Mouse (Mus musculus) embryonic facial prominence, embryonic 15.5 days (tissue): ENCODE measurements around the gene Pmepa1. TPM values are rescaled to one million over a fixed set of nuclear protein-coding genes. Genes with fewer than 3 reads are reported as not detected.
A peak's percentile ranks its signal among the peaks of the same experiment; 100 is the strongest.

Source experiments
- ATAC-seq: fragments of 200-750 bp; cut with Nextera tagmentation; 2 replicates; pipeline ENCODE4 v1.8.0; 2017; ENCODE audit warnings: low read depth, moderate TSS enrichment; ENCODE audit not compliant: insufficient number of reproducible peaks, low FRiP score, low TSS enrichment
- H3K27ac ChIP-seq: fragments of 300-500 bp; sonication (generic); replicated peaks from 2 replicates; pipeline ENCODE4 v1.5.1; 2015; ENCODE audit warnings: mild to moderate bottlenecking, inconsistent platforms
- H3K27me3 ChIP-seq: fragments of 300-500 bp; sonication (generic); 2 replicates; pipeline ENCODE4 v1.6.1; 2015; ENCODE audit warnings: inconsistent platforms
- H3K36me3 ChIP-seq: fragments of 300-500 bp; sonication (generic); 2 replicates; pipeline ENCODE4 v1.6.1; 2015; ENCODE audit warnings: mild to moderate bottlenecking, inconsistent platforms
- H3K4me1 ChIP-seq: fragments of 300-500 bp; sonication (generic); 2 replicates; pipeline ENCODE4 v1.6.1; 2015; ENCODE audit warnings: inconsistent platforms
- H3K4me2 ChIP-seq: fragments of 300-500 bp; sonication (generic); replicated peaks from 2 replicates; pipeline ENCODE4 v1.6.1; 2015; ENCODE audit warnings: mild to moderate bottlenecking, inconsistent platforms
- H3K4me3 ChIP-seq: fragments of 300-500 bp; sonication (generic); replicated peaks from 2 replicates; pipeline ENCODE4 v1.5.1; 2015; ENCODE audit warnings: mild to moderate bottlenecking, inconsistent platforms
- H3K9ac ChIP-seq: fragments of 300-500 bp; sonication (generic); 2 replicates; pipeline ENCODE4 v1.6.1; 2015; ENCODE audit warnings: inconsistent platforms
- H3K9me3 ChIP-seq: fragments of 300-500 bp; sonication (generic); replicated peaks from 2 replicates; pipeline ENCODE4 v1.6.1; 2016; ENCODE audit warnings: inconsistent platforms
- WGBS: fragments of 180-500 bp; shearing (Covaris S2); methylation state at CpG from one replicate; pipeline ENCODE4 v1.1.7; 2015; 5-methylcytosine and 5-hydroxymethylcytosine counted together
- polyA plus RNA-seq: library from polyadenylated mRNA; unstranded; fragments of >200 nt; fragmentation: Nextera tagmentation; extraction: Ambion mirVana; gene quantifications from 2 replicates; pipeline ENCODE4 v1.2.1, GENCODE M21; 2015

The Pmepa1 gene
- polyA plus RNA-seq, 1 experiment from 2014 or later: 9.0 TPM

DNA sequence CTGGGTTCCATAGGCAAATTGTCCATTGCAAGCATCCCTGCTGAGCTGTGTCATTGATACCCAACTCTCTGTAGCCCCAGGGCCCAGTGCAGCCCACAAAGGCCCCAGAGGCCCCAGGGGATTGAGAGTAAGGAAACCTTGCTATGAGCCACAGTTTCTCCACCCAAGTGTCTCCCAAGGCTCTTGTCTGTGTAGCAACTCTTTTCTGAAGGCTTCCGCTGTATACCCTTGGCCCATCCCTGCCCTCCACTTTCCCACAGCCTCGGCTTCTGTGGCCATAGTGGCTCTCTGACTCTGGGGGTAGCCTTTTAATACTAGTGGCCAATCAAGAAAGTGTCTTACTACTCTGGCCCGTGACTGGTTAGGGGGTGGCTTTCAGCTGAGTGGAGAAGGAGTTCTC lies 72.6 kb downstream of the Pmepa1 start:
- no peaks in the 10 kb centered on the region for H3K4me1 ChIP-seq
- no peak overlapping the region for H3K4me2 ChIP-seq
- H3K36me3 ChIP-seq: no peaks in the 10 kb centered on the region
- H3K9me3 ChIP-seq: no peaks in the 10 kb centered on the region
- no peak overlapping the region for H3K9ac ChIP-seq
- H3K27me3 ChIP-seq: no peaks in the 10 kb centered on the region
- 83% methylated on average over 3 of the region's 3 CpGs for WGBS
- no peak overlapping the region for H3K4me3 ChIP-seq
- ATAC-seq: no peak
- no peak overlapping the region for H3K27ac ChIP-seq

DNA sequence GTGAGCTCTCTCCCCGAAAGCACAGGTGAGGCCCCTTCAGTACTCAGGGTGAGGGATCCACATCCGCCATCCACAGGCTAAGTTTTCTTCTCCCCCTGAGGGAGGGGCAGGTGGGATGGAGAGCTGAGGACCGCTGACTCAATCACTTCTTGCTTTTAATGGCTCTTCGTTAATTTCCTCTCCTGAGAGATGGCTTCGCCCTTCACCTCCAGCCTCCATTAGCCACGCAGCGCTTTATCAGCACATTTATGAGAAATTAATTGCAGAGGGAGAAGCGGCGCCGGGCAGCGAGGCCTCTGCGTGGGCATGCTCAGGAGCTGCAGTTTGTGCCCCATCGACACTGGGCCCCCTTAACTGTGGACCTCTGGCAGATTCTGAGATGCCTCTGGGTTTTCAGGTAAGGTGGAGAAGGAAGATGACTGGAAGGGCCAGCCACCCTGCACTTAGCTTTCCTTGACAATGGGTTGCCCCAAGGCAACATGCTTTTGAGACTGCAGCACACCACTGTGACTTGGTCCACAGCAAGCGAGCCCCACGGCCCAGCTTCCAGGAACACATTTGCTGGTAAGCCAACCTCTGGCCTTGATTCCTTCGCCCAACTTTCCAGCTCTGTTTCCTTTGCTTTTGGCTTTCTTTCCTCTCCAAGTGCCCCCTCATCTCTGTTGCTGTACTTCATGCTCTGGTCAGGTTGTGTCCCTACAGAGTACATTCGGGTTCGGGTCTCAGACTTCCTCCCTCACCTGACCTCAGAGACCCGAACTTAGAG lies 73.2 kb downstream of the Pmepa1 start:
- no peak overlapping the region for H3K27ac ChIP-seq
- WGBS: 85% methylated on average over 19 of the region's 19 CpGs
- H3K4me3 ChIP-seq: no peak overlapping the region
- no peaks in the 10 kb centered on the region for H3K36me3 ChIP-seq
- no peaks in the 10 kb centered on the region for H3K9me3 ChIP-seq
- no peaks in the 10 kb centered on the region for H3K4me1 ChIP-seq
- ATAC-seq: no peak
- H3K9ac ChIP-seq: no peak overlapping the region
- no peaks in the 10 kb centered on the region for H3K27me3 ChIP-seq
- no peak overlapping the region for H3K4me2 ChIP-seq

DNA sequence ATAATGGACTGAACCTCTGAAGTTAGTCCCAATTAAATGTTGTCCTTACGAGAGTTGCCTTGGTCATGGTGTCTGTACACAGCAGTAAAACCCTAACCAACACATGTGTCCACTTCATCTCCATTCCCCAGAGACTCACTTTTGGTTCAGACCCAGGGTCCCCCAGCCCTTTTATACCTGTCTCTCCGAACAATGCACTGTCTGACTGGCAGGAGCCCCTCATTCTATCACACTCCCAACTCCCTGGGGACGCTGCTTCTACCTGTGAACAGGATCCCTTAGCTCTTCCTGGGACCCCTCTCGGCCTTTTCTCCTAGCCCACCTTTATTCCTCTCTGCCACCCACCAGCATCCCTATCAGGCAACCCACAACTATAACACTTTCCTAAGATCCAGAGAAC lies 81.5 kb downstream of the Pmepa1 start:
- H3K27me3 ChIP-seq: no peaks in the 10 kb centered on the region
- 79% methylated on average over 4 of the region's 4 CpGs for WGBS
- no peaks in the 10 kb centered on the region for H3K9me3 ChIP-seq
- no peaks in the 10 kb centered on the region for H3K36me3 ChIP-seq
- H3K27ac ChIP-seq: no peak overlapping the region
- H3K4me1 ChIP-seq: no peaks in the 10 kb centered on the region
- ATAC-seq: no peak
- no peak overlapping the region for H3K9ac ChIP-seq
- H3K4me2 ChIP-seq: no peak overlapping the region
- H3K4me3 ChIP-seq: no peak overlapping the region

DNA sequence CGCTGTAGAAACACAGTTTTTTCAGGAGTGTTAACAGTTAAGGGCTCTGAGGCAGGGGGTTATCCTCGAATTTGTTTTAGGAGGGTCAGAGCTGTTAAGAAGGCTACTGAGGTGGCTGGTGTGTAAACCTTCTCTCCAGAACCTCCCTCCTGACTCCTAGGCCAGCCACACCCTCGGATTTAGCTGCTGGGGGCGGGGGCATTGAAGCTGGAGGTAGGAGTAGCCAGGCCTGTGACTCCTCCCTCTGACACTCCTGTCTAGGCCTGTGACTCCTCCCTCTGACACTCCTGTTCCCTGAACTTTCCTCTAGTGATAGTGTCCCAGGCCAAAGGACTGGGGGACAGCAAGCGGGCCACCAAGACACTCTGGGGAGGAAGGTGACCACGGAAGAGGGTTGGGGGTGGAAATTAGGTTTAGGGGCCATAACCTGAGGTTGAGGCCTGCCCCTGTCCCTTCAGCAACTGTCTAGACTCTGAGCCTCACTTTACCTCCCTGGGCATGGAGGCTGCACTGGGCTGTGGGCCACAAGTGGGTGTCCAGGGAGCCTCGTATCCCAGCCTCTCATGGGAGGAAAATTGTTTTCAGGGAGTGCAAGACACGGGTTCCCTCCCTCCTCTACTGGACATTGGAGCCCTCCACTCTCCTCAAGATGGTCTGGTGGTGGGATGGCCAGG lies 89.0 kb downstream of the Pmepa1 start:
- 40% methylated on average over 8 of the region's 8 CpGs for WGBS
- ATAC-seq: 0 out of 2 replicates have a peak, but pooled peaks have one; percentile 17
- Histone ChIP-seq H3K4me3 (no peak overlapping the region), H3K4me2 (no peak overlapping the region), H3K27me3 (peaks cover 9% of the 10 kb centered on the region; the same call in 1 of the 2 replicates), H3K9ac (no peak overlapping the region), H3K9me3 (no peaks in the 10 kb centered on the region), H3K36me3 (no peaks in the 10 kb centered on the region), H3K27ac (no peak overlapping the region), H3K4me1 (peaks cover 11% of the 10 kb centered on the region)

DNA sequence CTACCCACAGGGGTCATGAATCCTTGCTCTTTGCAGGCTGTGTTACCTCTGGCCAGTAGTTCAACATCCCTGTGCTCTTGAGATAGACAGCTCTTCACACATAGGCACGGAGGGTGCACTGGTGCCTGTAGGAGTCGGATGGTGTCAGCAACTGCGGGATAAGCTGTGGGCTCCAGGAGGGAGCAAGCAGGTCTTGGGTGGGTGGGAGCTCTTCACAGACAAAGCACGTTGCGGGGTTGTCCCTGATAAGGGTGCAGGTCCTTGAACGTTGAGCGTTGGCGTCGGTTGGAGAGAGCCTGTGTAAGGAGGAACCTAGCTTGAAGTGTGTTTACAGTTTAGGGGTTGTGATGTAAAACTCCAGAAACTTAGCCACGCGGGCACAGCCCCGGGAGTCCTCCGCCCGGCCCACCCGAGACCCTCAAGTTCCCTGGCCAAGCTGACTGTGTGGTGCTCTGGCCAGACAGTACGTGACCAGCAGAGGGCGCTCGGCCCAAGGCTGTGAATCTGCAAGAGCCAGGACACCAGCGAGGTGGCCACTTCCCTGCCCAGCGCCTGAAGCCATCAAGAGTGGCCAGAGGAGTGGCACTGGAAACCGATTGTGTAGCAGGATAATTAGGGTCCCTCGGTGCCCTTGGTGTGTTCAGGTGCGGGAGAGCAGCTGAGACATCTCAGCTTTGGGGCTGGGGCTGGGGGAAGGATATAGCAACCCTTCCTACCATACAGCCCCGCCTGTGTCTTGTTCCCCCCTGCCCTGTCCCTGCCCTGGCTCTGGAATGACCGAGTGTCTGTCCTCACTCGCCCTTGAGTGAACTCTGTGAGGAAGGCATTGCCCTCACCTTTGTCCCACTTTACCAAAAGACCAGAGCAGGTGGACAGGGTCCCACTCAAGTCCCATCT lies 90.0 kb downstream of the Pmepa1 start:
- H3K9me3 ChIP-seq: no peaks in the 10 kb centered on the region
- H3K4me1 ChIP-seq: peaks cover 11% of the 10 kb centered on the region
- peaks cover 9% of the 10 kb centered on the region; the same call in 1 of the 2 replicates for H3K27me3 ChIP-seq
- no peak overlapping the region for H3K27ac ChIP-seq
- ATAC-seq: 0 out of 2 replicates have a peak, but pooled peaks have one; percentile 20
- no peaks in the 10 kb centered on the region for H3K36me3 ChIP-seq
- H3K4me3 ChIP-seq: no peak overlapping the region
- H3K4me2 ChIP-seq: 0 out of 2 replicates have a peak overlapping the region, but pooled peaks have one; percentile 23
- no peak overlapping the region for H3K9ac ChIP-seq
- WGBS: 31% methylated on average over 26 of the region's 26 CpGs

DNA sequence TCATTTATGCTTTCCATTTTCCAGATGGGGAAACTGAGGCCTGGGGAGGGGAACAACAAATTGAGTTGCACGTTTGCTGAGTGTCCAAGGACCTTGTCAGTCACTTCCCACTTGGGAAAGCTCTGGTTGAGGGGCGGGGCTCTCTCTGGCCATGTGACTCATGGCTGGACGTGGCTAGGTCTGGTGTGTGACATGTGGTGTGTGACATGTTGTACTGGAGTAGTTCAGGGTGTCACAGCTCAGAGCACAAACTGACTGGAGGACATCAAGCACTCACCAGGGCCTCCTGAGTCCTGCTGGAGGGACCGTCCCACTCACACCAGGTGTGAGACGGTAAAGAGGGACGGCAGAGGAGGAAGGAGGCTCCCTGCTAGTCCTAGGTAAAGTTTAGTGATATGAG lies 91.1 kb downstream of the Pmepa1 start:
- peaks cover 11% of the 10 kb centered on the region for H3K4me1 ChIP-seq
- H3K27me3 ChIP-seq: peaks cover 9% of the 10 kb centered on the region; the same call in 1 of the 2 replicates
- WGBS: 70% methylated on average over 6 of the region's 6 CpGs
- ATAC-seq: no peak
- no peak overlapping the region for H3K27ac ChIP-seq
- H3K9me3 ChIP-seq: no peaks in the 10 kb centered on the region
- H3K36me3 ChIP-seq: no peaks in the 10 kb centered on the region
- no peak overlapping the region for H3K4me2 ChIP-seq
- H3K9ac ChIP-seq: no peak overlapping the region
- no peak overlapping the region for H3K4me3 ChIP-seq

DNA sequence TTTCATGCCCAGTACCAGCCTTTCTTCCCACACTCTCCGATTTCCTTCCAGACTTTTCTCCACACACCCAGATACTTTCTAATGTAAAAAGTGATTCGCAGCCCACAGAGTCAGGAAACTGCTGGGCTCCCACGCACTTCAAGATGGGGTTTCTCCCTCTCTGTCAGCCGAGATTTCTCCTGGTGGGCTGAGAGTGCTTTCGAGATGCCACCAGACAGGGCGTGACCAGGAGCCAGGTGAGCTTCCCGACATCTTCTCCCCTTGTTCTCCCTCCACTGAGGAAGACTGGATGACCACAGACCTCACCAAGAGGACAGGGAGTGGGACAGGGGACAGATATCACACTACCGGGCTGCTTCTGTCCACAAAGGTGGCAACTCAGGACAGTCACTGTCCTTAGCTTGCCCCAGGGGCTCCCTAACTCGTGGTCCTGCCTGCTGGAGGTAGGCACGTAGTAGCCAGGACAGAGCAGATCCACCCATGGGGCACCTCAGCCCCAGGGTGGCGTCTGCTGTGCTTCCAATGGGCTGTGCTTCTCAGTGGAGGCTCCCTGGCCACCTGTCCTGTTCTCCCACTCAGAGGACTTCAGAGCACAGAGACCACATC lies 91.8 kb downstream of the Pmepa1 start:
- peaks cover 11% of the 10 kb centered on the region for H3K4me1 ChIP-seq
- H3K9me3 ChIP-seq: no peaks in the 10 kb centered on the region
- ATAC-seq: no peak
- H3K27ac ChIP-seq: no peak overlapping the region
- no peak overlapping the region for H3K4me3 ChIP-seq
- no peak overlapping the region for H3K9ac ChIP-seq
- WGBS: 57% methylated on average over 11 of the region's 11 CpGs
- H3K27me3 ChIP-seq: peaks cover 9% of the 10 kb centered on the region; the same call in 1 of the 2 replicates
- no peaks in the 10 kb centered on the region for H3K36me3 ChIP-seq
- H3K4me2 ChIP-seq: no peak overlapping the region

DNA sequence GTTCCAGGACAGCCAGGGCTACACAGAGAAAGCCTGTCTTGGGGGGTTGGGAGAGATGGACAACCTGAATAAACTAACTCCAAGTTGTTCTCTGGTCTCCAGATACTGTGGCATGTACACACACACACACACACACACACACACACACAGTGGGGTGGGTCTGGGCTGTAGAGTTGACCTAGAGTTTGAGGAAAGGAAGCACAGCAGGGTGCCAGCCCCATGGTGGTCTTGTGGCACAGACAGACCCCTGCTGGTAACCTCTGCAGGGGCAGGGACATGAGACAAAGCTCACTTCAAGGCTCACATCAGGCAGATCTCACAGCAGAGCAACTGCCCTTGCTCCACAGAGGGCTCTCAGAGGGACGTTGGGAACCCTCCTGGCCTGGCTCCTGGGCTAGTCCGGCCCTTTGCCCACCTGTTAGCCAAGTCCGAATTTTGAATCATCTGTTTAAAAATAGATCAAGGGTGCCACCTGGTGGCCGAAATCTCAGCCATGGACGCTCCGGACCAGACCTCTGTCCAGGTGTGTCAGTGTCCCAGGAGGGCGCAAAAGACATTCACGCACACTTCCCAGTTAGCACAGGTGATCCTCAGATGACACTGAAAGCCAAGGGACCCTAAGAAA lies 92.4 kb downstream of the Pmepa1 start:
- H3K36me3 ChIP-seq: no peaks in the 10 kb centered on the region
- no peak overlapping the region for H3K9ac ChIP-seq
- peaks cover 11% of the 10 kb centered on the region for H3K4me1 ChIP-seq
- peaks cover 9% of the 10 kb centered on the region; the same call in 1 of the 2 replicates for H3K27me3 ChIP-seq
- H3K27ac ChIP-seq: no peak overlapping the region
- 6% methylated on average over 8 of the region's 8 CpGs for WGBS
- no peaks in the 10 kb centered on the region for H3K9me3 ChIP-seq
- no peak for ATAC-seq
- H3K4me2 ChIP-seq: no peak overlapping the region
- H3K4me3 ChIP-seq: no peak overlapping the region

DNA sequence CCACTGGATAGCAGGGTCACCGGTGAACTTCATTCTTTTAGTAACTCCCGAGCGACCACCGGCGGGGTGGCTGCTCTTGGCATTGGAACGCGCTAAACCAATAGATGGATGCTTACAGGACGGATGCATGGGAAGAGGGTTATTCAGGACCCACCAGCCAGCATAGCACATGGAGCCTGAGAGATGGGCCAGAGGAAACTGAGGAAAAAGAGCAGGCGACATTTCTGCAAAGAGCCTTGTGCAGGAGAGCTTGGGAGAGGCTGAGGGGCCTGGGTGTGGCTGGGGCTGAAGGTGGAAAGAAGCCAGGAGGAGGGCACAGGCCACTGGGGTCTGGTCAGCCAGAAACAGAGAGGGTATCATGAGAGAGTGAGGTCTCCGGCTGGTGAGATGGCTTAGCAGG lies 93.0 kb downstream of the Pmepa1 start:
- 90% methylated on average over 10 of the region's 10 CpGs for WGBS
- Histone ChIP-seq H3K27ac (no peak overlapping the region), H3K4me3 (no peak overlapping the region), H3K4me1 (peaks cover 11% of the 10 kb centered on the region), H3K4me2 (no peak overlapping the region), H3K27me3 (peaks cover 9% of the 10 kb centered on the region; the same call in 1 of the 2 replicates), H3K36me3 (no peaks in the 10 kb centered on the region), H3K9ac (no peak overlapping the region), H3K9me3 (no peaks in the 10 kb centered on the region)
- ATAC-seq: no peak

DNA sequence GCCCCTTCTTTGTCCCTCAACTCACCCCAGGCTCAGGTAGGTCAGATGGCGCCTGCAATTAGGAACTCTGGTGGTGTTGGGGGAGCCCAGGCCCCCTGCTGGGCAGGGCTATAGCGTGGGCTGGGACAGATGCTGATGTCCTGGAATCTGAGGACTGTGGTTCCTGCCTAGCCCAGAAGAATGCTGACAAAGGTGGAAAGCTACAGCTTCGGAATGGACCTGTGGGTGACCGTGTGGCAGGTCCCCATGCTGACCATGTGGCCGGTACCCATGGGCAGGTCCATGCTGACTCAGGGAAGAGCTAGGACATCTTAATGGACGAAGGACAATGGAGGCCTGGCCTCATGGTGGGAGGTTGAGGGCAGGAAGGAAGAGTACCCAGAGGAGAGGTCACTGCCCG lies 93.5 kb downstream of the Pmepa1 start:
- Histone ChIP-seq H3K27me3 (peaks cover 9% of the 10 kb centered on the region; the same call in 1 of the 2 replicates), H3K9ac (no peak overlapping the region), H3K27ac (no peak overlapping the region), H3K36me3 (no peaks in the 10 kb centered on the region), H3K4me2 (no peak overlapping the region), H3K9me3 (no peaks in the 10 kb centered on the region), H3K4me1 (peaks cover 11% of the 10 kb centered on the region), H3K4me3 (no peak overlapping the region)
- 79% methylated on average over 7 of the region's 7 CpGs for WGBS
- no peak for ATAC-seq
